Mouse (Mus musculus) liver, embryonic 12.5 days (tissue): ENCODE measurements around the gene Slc29a4. TPM values are rescaled to one million over a fixed set of nuclear protein-coding genes. Genes with fewer than 3 reads are reported as not detected.
A peak's percentile ranks its signal among the peaks of the same experiment; 100 is the strongest.

Experiments
- ATAC-seq: fragments of 200-750 bp; cut with Nextera tagmentation; 2 replicates; pipeline ENCODE4 v1.8.0; 2017; ENCODE audit warnings: moderate number of reproducible peaks, mild to moderate bottlenecking, moderate library complexity
- H3K27ac ChIP-seq: fragments of 300-500 bp; sonication (generic); 2 replicates; pipeline ENCODE4 v1.5.1; 2016; ENCODE audit warnings: mild to moderate bottlenecking
- H3K27me3 ChIP-seq: fragments of 300-500 bp; sonication (generic); replicated peaks from 2 replicates; pipeline ENCODE4 v1.6.1; 2016; ENCODE audit warnings: mild to moderate bottlenecking, moderate library complexity
- H3K36me3 ChIP-seq: fragments of 300-500 bp; sonication (generic); 2 replicates; pipeline ENCODE4 v1.6.1; 2016; ENCODE audit warnings: mild to moderate bottlenecking, moderate library complexity
- H3K4me1 ChIP-seq: fragments of 300-500 bp; sonication (generic); 2 replicates; pipeline ENCODE4 v1.6.1; 2016
- H3K4me2 ChIP-seq: fragments of 300-500 bp; sonication (generic); 2 replicates; pipeline ENCODE4 v1.6.1; 2016; ENCODE audit warnings: mild to moderate bottlenecking, moderate library complexity
- H3K4me3 ChIP-seq: fragments of 300-500 bp; sonication (generic); 2 replicates; pipeline ENCODE4 v1.5.1; 2016; ENCODE audit warnings: mild to moderate bottlenecking, moderate library complexity
- H3K9ac ChIP-seq: fragments of 300-500 bp; sonication (generic); 2 replicates; pipeline ENCODE4 v1.6.1; 2016; ENCODE audit warnings: mild to moderate bottlenecking, moderate library complexity
- H3K9me3 ChIP-seq: fragments of 300-500 bp; sonication (generic); replicated peaks from 2 replicates; pipeline ENCODE4 v1.6.1; 2016; ENCODE audit warnings: mild to moderate bottlenecking, moderate library complexity
- WGBS: fragments of 180-500 bp; shearing (Covaris S2); methylation state at CpG from one replicate; pipeline ENCODE4 v1.1.7; 2016; ENCODE audit not compliant: insufficient replicate concordance; 5-methylcytosine and 5-hydroxymethylcytosine counted together
- polyA plus RNA-seq: library from polyadenylated mRNA; unstranded; fragments of >200 nt; fragmentation: Nextera tagmentation; extraction: Ambion mirVana; gene quantifications from 2 replicates; pipeline ENCODE4 v1.2.1, GENCODE M21; 2016

The Slc29a4 gene
- polyA plus RNA-seq, 1 experiment from 2014 or later: 0.38 TPM

- no peak for ATAC-seq
These were observed 14.2 kb upstream of the Slc29a4 start for GRCm38 (mm10) chr5:142678141-142678571.

GRCm38 (mm10) chr5:142679065-142679464 is 13.2 kb upstream of the Slc29a4 start:
- Histone ChIP-seq H3K9ac (no peak overlapping the region), H3K4me1 (peaks cover 22% of the 10 kb centered on the region), H3K27me3 (no peaks in the 10 kb centered on the region), H3K36me3 (no peaks in the 10 kb centered on the region), H3K4me2 (no peak overlapping the region), H3K4me3 (no peak overlapping the region), H3K9me3 (no peaks in the 10 kb centered on the region), H3K27ac (no peak overlapping the region)
- WGBS: 43% methylated on average over 1 of the region's 1 CpGs
- peak; percentile 79 for ATAC-seq

More at GRCm38 (mm10) chr5:142678141-142678571, 14.2 kb upstream of the Slc29a4 start:
- Histone ChIP-seq H3K4me2 (no peak overlapping the region), H3K27ac (no peak overlapping the region), H3K27me3 (no peaks in the 10 kb centered on the region), H3K4me3 (no peak overlapping the region), H3K4me1 (peaks cover 22% of the 10 kb centered on the region), H3K36me3 (no peaks in the 10 kb centered on the region), H3K9ac (no peak overlapping the region), H3K9me3 (no peaks in the 10 kb centered on the region)
- 55% methylated on average over 7 of the region's 7 CpGs for WGBS

- WGBS: 73% methylated on average over 3 of the region's 3 CpGs
- Histone ChIP-seq H3K36me3 (no peaks in the 10 kb centered on the region), H3K4me1 (peaks cover 22% of the 10 kb centered on the region), H3K27me3 (no peaks in the 10 kb centered on the region; the same call in 1 of the 2 replicates), H3K27ac (no peak overlapping the region), H3K4me2 (no peak overlapping the region), H3K4me3 (no peak overlapping the region), H3K9ac (no peak overlapping the region), H3K9me3 (no peaks in the 10 kb centered on the region)
- ATAC-seq: no peak
These were observed 10.4 kb upstream of the Slc29a4 start for GRCm38 (mm10) chr5:142681911-142682310.

- Histone ChIP-seq H3K4me1 (peaks cover 20% of the 10 kb centered on the region), H3K27me3 (no peaks in the 10 kb centered on the region; the same call in 1 of the 2 replicates), H3K4me2 (no peak overlapping the region), H3K27ac (no peak overlapping the region), H3K9me3 (no peaks in the 10 kb centered on the region), H3K36me3 (no peaks in the 10 kb centered on the region), H3K4me3 (no peak overlapping the region), H3K9ac (no peak overlapping the region)
- ATAC-seq: no peak
- 76% methylated on average over 5 of the region's 5 CpGs for WGBS
These were observed 9.8 kb upstream of the Slc29a4 start for GRCm38 (mm10) chr5:142682529-142682928.

GRCm38 (mm10) chr5:142688866-142689265 is 3.4 kb upstream of the Slc29a4 start:
- Histone ChIP-seq H3K36me3 (no peaks in the 10 kb centered on the region), H3K4me1 (no peaks in the 10 kb centered on the region), H3K9me3 (no peaks in the 10 kb centered on the region), H3K4me2 (no peak overlapping the region), H3K27me3 (peaks cover 12% of the 10 kb centered on the region; the same call in 1 of the 2 replicates), H3K27ac (no peak overlapping the region), H3K9ac (no peak overlapping the region), H3K4me3 (no peak overlapping the region)
- 39% methylated on average over 6 of the region's 6 CpGs for WGBS
- ATAC-seq: no peak

- WGBS: 45% methylated on average over 3 of the region's 3 CpGs
- Histone ChIP-seq H3K4me2 (no peak overlapping the region), H3K9me3 (no peaks in the 10 kb centered on the region), H3K36me3 (no peaks in the 10 kb centered on the region), H3K9ac (no peak overlapping the region), H3K4me3 (no peak overlapping the region), H3K4me1 (no peaks in the 10 kb centered on the region), H3K27me3 (peaks cover 21% of the 10 kb centered on the region; the same call in 1 of the 2 replicates), H3K27ac (no peak overlapping the region)
- no peak for ATAC-seq
These were observed 2.0 kb upstream of the Slc29a4 start for GRCm38 (mm10) chr5:142690343-142690742.

- H3K4me2 ChIP-seq: no peak overlapping the region
- H3K27ac ChIP-seq: no peak overlapping the region
- H3K36me3 ChIP-seq: no peaks in the 10 kb centered on the region
- no peak for ATAC-seq
- no peaks in the 10 kb centered on the region for H3K9me3 ChIP-seq
- H3K9ac ChIP-seq: no peak overlapping the region
- 75% methylated on average over 12 of the region's 12 CpGs for WGBS
- no peak overlapping the region for H3K4me3 ChIP-seq
- H3K4me1 ChIP-seq: no peaks in the 10 kb centered on the region
- peaks cover 40% of the 10 kb centered on the region for H3K27me3 ChIP-seq
These were observed 842 bp downstream of the Slc29a4 start for GRCm38 (mm10) chr5:142692971-142693737.

GRCm38 (mm10) chr5:142693738-142694430 is 1.6 kb downstream of the Slc29a4 start:
- ATAC-seq: no peak
- no peak overlapping the region for H3K9ac ChIP-seq
- no peaks in the 10 kb centered on the region for H3K9me3 ChIP-seq
- 39% methylated on average over 8 of the region's 8 CpGs for WGBS
- no peak overlapping the region for H3K4me2 ChIP-seq
- no peak overlapping the region for H3K4me3 ChIP-seq
- H3K4me1 ChIP-seq: no peaks in the 10 kb centered on the region
- H3K27me3 ChIP-seq: peaks cover 45% of the 10 kb centered on the region
- H3K36me3 ChIP-seq: no peaks in the 10 kb centered on the region
- no peak overlapping the region for H3K27ac ChIP-seq

GRCm38 (mm10) chr5:142694627-142695340 is 2.5 kb downstream of the Slc29a4 start:
- Histone ChIP-seq H3K4me1 (no peaks in the 10 kb centered on the region), H3K27ac (no peak overlapping the region), H3K4me3 (no peak overlapping the region), H3K9me3 (no peaks in the 10 kb centered on the region), H3K9ac (no peak overlapping the region), H3K27me3 (peaks cover 47% of the 10 kb centered on the region), H3K36me3 (no peaks in the 10 kb centered on the region), H3K4me2 (no peak overlapping the region)
- no peak for ATAC-seq
- 10% methylated on average over 12 of the region's 12 CpGs for WGBS

- Histone ChIP-seq H3K4me2 (no peak overlapping the region), H3K9ac (no peak overlapping the region), H3K27ac (no peak overlapping the region), H3K4me1 (peaks cover 2% of the 10 kb centered on the region), H3K4me3 (no peak overlapping the region), H3K27me3 (peaks cover 60% of the 10 kb centered on the region), H3K9me3 (no peaks in the 10 kb centered on the region), H3K36me3 (no peaks in the 10 kb centered on the region)
- ATAC-seq: no peak
- WGBS: 25% methylated on average over 6 of the region's 6 CpGs
These were observed 3.9 kb downstream of the Slc29a4 start for GRCm38 (mm10) chr5:142696258-142696657.

GRCm38 (mm10) chr5:142696865-142697264 is 4.6 kb downstream of the Slc29a4 start:
- Histone ChIP-seq H3K27me3 (peaks cover 66% of the 10 kb centered on the region), H3K9ac (no peak overlapping the region), H3K36me3 (no peaks in the 10 kb centered on the region), H3K4me3 (no peak overlapping the region), H3K27ac (no peak overlapping the region), H3K4me1 (peaks cover 8% of the 10 kb centered on the region), H3K4me2 (no peak overlapping the region), H3K9me3 (no peaks in the 10 kb centered on the region)
- ATAC-seq: no peak
- 72% methylated on average over 6 of the region's 6 CpGs for WGBS

- WGBS: 49% methylated on average over 2 of the region's 2 CpGs
- H3K27ac ChIP-seq: no peak overlapping the region
- H3K4me3 ChIP-seq: no peak overlapping the region
- peaks cover 17% of the 10 kb centered on the region for H3K4me1 ChIP-seq
- H3K4me2 ChIP-seq: no peak overlapping the region
- no peak for ATAC-seq
- H3K9me3 ChIP-seq: no peaks in the 10 kb centered on the region
- H3K9ac ChIP-seq: no peak overlapping the region
- H3K36me3 ChIP-seq: no peaks in the 10 kb centered on the region
- peaks cover 71% of the 10 kb centered on the region for H3K27me3 ChIP-seq
These were observed 5.4 kb downstream of the Slc29a4 start for GRCm38 (mm10) chr5:142697742-142698141.
